Mouse (Mus musculus) intestine, embryonic 16.5 days (tissue): ENCODE results near the gene Nek1. TPM values are rescaled to one million over a fixed set of nuclear protein-coding genes. Genes with fewer than 3 reads are reported as not detected.
"Not testable (repeated sequence)": the region's sequence is repeated elsewhere in the genome, so short reads cannot be mapped to it uniquely, and the experiment has no call there.

Experiments used
- ATAC-seq: fragments of 200-750 bp; cut with Nextera tagmentation; 2 replicates; pipeline ENCODE4 v1.8.0; 2017; ENCODE audit warnings: moderate TSS enrichment, moderate library complexity
- H3K27ac ChIP-seq: fragments of 300-500 bp; sonication (generic); 2 replicates; pipeline ENCODE4 v1.5.1; 2014; ENCODE audit warnings: mild to moderate bottlenecking, low read length
- H3K27me3 ChIP-seq: fragments of 300-500 bp; sonication (generic); replicated peaks from 2 replicates; pipeline ENCODE4 v1.6.1; 2014; ENCODE audit warnings: low read length, control low read depth, mixed read lengths; ENCODE audit not compliant: control insufficient read depth, insufficient read depth
- H3K36me3 ChIP-seq: fragments of 300-500 bp; sonication (generic); 2 replicates; pipeline ENCODE4 v1.6.1; 2014; ENCODE audit warnings: low read length, control low read depth; ENCODE audit not compliant: control insufficient read depth, insufficient read depth
- H3K4me1 ChIP-seq: fragments of 300-500 bp; sonication (generic); 2 replicates; pipeline ENCODE4 v1.6.1; 2014; ENCODE audit warnings: low read length, control low read depth, mixed read lengths; ENCODE audit not compliant: control insufficient read depth, insufficient read depth
- H3K4me2 ChIP-seq: fragments of 300-500 bp; sonication (generic); 2 replicates; pipeline ENCODE4 v1.6.1; 2014; ENCODE audit warnings: low read depth, low read length, control low read depth
- H3K4me3 ChIP-seq: fragments of 300-500 bp; sonication (generic); 2 replicates; pipeline ENCODE4 v1.5.1; 2014; ENCODE audit warnings: mild to moderate bottlenecking, low read length
- H3K9ac ChIP-seq: fragments of 300-500 bp; sonication (generic); 2 replicates; pipeline ENCODE4 v1.6.1; 2014; ENCODE audit warnings: low read depth, low read length
- H3K9me3 ChIP-seq: fragments of 300-500 bp; sonication (generic); 2 replicates; pipeline ENCODE4 v1.6.1; 2016; ENCODE audit warnings: low read length, control low read depth; ENCODE audit not compliant: control insufficient read depth
- WGBS: fragments of 180-500 bp; shearing (Covaris S2); extraction: QIAGEN DNeasy Blood & Tissue Kit; methylation state at CpG from one replicate; pipeline ENCODE4 v1.1.7; 2014; 5-methylcytosine and 5-hydroxymethylcytosine counted together
- polyA plus RNA-seq: library from polyadenylated mRNA; unstranded; fragments of >200 nt; fragmentation: Nextera tagmentation; extraction: Ambion mirVana; gene quantifications from 2 replicates; pipeline ENCODE4 v1.2.1, GENCODE M21; 2015

Gene Nek1
- polyA plus RNA-seq, 1 experiment from 2014 or later: 17.1 TPM

- WGBS: 30% methylated on average over 1 of the region's 1 CpGs
- Histone ChIP-seq H3K9ac (no peak overlapping the region), H3K36me3 (no peaks in the 10 kb centered on the region), H3K4me1 (0 out of 2 replicates have a peak, but pooled peaks cover 4% of the 10 kb centered on the region), H3K4me2 (peak overlapping the region; percentile 43), H3K27me3 (no peaks in the 10 kb centered on the region), H3K4me3 (peak overlapping the region; percentile 25; the same call in 1 of the 2 replicates), H3K27ac (no peak overlapping the region), H3K9me3 (no peaks in the 10 kb centered on the region)
- no peak for ATAC-seq
Observed at GRCm38 (mm10) chr8:60981388-60981787, 11.6 kb upstream of the Nek1 start.

DNA sequence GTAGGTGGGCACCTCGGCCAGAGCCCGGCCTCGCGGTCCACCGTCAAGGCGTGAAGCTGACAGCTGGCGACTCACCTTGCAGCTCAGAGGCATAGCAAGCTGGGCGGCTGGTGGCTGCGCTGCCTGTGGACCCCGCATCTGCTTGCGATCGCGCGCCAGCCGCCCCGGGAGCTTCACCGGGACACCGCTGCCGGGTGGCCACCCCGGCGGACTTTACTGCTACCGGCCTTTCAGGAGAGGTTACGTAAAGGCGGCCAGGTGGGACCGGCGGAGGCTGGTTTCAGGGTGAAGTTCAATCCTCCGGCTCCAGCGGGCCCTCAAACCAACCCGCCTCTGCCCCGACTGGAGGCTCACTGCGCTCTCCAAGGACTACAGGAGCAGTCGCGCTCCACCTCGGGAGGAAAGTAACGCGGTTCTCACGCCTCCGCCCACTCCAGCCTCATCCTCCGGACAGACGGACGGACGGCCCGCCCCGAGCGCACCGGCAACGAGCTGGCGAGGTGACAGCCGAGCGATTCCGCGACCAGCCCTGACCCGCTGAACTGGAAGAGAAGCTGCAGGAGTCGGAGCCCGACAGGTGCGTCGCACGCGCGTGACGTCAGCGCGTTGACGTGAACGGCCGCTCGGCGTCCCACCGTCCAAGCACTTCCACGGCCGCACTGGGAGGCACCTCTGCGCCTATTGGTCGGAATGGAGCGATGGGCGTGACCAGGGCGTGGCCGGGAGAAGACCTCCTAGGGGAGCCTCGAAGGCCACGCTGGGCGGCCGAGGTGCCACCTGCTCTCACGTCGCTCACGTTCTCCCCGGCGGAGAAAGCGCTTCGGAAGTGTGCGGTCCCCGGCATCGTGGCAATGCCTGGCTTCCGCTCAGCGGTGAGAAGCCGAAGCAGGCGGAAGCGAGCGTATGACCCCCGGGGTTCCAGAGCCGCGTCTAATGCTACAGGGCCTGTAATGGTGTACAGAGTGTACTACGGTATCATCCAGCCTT, 10.0 kb upstream of the Nek1 start, which contains the start of gene Clcn3:
Clcn3 (minus strand) TSS at position 600 of the 987 bp plus-strand sequence.
- peak within 1 kb of the TSS; percentile 80 for H3K4me2 ChIP-seq
- H3K27ac ChIP-seq: peak within 1 kb of the TSS; percentile 82
- ATAC-seq: peak; percentile 100
- peak within 1 kb of the TSS; percentile 81 for H3K4me3 ChIP-seq
- under 1% methylated on average over 101 of the region's 101 CpGs for WGBS
- H3K9ac ChIP-seq: peak within 1 kb of the TSS; percentile 88
- 0 out of 2 replicates have a peak, but pooled peaks cover 4% of the 10 kb centered on the region for H3K4me1 ChIP-seq
- H3K36me3 ChIP-seq: no peaks in the 10 kb centered on the region
- H3K9me3 ChIP-seq: no peaks in the 10 kb centered on the region
- H3K27me3 ChIP-seq: no peaks in the 10 kb centered on the region

DNA sequence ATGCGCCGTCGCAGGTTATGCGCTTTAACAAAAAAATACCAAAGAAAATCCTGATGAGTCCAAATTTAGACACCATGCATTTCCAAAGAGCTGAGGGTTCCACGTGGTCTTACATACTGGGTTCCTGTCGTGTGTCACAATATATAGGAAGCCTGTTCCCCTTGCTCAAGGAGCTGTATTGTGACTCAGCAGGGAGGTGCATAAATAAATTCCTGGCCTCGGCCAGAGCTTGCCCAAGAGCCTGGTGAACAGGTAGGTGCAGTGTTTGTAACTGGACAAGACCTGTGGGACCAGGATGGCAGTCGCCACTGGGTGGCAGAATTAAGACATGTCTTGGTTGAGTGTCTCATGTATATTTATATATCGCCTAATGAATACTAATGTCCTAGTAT, 9.3 kb upstream of the Nek1 start:
- Histone ChIP-seq H3K4me2 (peak overlapping the region; percentile 80), H3K27ac (peak overlapping the region; percentile 78), H3K36me3 (no peaks in the 10 kb centered on the region), H3K4me1 (0 out of 2 replicates have a peak, but pooled peaks cover 4% of the 10 kb centered on the region), H3K4me3 (peak overlapping the region; percentile 81), H3K9ac (peak overlapping the region; percentile 88), H3K9me3 (no peaks in the 10 kb centered on the region), H3K27me3 (no peaks in the 10 kb centered on the region)
- peak; percentile 77 for ATAC-seq
- 12% methylated on average over 9 of the region's 9 CpGs for WGBS

- H3K9me3 ChIP-seq, H3K27me3 ChIP-seq, H3K27ac ChIP-seq, H3K4me1 ChIP-seq, H3K36me3 ChIP-seq, H3K9ac ChIP-seq, H3K4me3 ChIP-seq, H3K4me2 ChIP-seq, ATAC-seq: not testable (repeated sequence)
- WGBS: 91% methylated on average over 17 of the region's 17 CpGs
Observed at GRCm38 (mm10) chr8:60984260-60985010, 8.6 kb upstream of the Nek1 start.

DNA sequence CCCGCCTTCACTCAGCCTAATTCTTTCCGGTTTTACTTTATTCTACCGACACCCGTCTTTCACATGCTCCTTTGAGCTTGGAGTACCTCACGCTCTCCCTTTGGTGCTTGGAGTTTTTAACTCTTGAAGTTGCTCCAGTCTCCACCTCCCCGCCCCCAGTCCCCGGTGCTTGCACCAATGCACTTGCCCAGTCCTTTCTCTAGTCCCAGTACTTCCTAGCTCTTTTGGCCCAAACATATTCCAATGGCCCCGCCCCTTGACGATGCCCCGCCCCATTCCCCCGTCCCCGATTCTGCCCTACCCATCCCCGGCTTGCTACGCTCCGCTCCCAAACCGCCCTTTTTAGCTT, 460 bp upstream of the Nek1 start:
- Histone ChIP-seq H3K4me3 (peak overlapping the region; percentile 83), H3K9me3 (no peaks in the 10 kb centered on the region), H3K9ac (peak overlapping the region; percentile 85), H3K27me3 (no peaks in the 10 kb centered on the region), H3K27ac (peak overlapping the region; percentile 92), H3K36me3 (no peaks in the 10 kb centered on the region), H3K4me1 (peaks cover 4% of the 10 kb centered on the region; the same call in 1 of the 2 replicates), H3K4me2 (peak overlapping the region; percentile 55)
- peak; percentile 91 for ATAC-seq
- 1% methylated on average over 16 of the region's 16 CpGs for WGBS

GRCm38 (mm10) chr8:60993639-60993986, 618 bp downstream of the Nek1 start:
- peak; percentile 18; the same call in 1 of the 2 replicates for ATAC-seq
- Histone ChIP-seq H3K4me1 (peaks cover 4% of the 10 kb centered on the region; the same call in 1 of the 2 replicates), H3K9me3 (no peaks in the 10 kb centered on the region), H3K27me3 (no peaks in the 10 kb centered on the region), H3K4me3 (peak overlapping the region; percentile 83), H3K4me2 (peak overlapping the region; percentile 74), H3K9ac (peak overlapping the region; percentile 85), H3K36me3 (no peaks in the 10 kb centered on the region), H3K27ac (peak overlapping the region; percentile 95)
- WGBS: 4% methylated on average over 12 of the region's 12 CpGs

GRCm38 (mm10) chr8:60996468-60996867, 3.5 kb downstream of the Nek1 start:
- WGBS: 74% methylated on average over 3 of the region's 3 CpGs
- no peaks in the 10 kb centered on the region for H3K9me3 ChIP-seq
- H3K27ac ChIP-seq: no peak overlapping the region
- H3K36me3 ChIP-seq: no peaks in the 10 kb centered on the region
- H3K27me3 ChIP-seq: no peaks in the 10 kb centered on the region
- no peak overlapping the region for H3K9ac ChIP-seq
- no peak overlapping the region for H3K4me2 ChIP-seq
- no peak for ATAC-seq
- H3K4me1 ChIP-seq: peaks cover 4% of the 10 kb centered on the region; the same call in 1 of the 2 replicates
- no peak overlapping the region for H3K4me3 ChIP-seq

DNA sequence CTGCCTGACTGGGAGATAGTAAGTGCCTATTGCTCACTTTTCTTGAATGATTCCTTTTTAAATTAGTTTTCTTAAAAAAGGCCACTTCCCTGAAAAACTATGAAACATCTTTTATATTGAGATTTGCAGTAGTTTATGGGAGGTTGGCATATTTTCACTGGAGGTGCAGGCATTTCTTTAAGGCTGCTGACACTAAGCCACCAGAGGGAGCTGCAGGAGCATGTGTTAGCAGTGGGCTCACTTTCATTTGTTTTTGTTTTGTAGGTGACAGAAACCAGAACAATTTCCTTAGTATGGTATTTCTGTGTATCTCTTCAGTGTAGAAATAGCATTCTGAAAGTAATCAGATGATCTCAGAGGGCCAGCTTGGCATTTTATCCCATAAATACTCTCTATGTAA, 49.0 kb downstream of the Nek1 start:
- Histone ChIP-seq H3K4me3 (no peak overlapping the region), H3K36me3 (no peaks in the 10 kb centered on the region; the same call in 1 of the 2 replicates), H3K9me3 (no peaks in the 10 kb centered on the region), H3K4me2 (no peak overlapping the region), H3K27me3 (no peaks in the 10 kb centered on the region), H3K27ac (no peak overlapping the region), H3K9ac (no peak overlapping the region), H3K4me1 (no peaks in the 10 kb centered on the region)
- ATAC-seq: no peak

- no peak overlapping the region for H3K4me3 ChIP-seq
- no peak overlapping the region for H3K4me2 ChIP-seq
- WGBS: 89% methylated on average over 4 of the region's 4 CpGs
- no peaks in the 10 kb centered on the region for H3K4me1 ChIP-seq
- H3K9me3 ChIP-seq: no peaks in the 10 kb centered on the region
- H3K9ac ChIP-seq: no peak overlapping the region
- H3K36me3 ChIP-seq: no peaks in the 10 kb centered on the region
- H3K27me3 ChIP-seq: no peaks in the 10 kb centered on the region
- no peak overlapping the region for H3K27ac ChIP-seq
- no peak for ATAC-seq
Observed at GRCm38 (mm10) chr8:61043874-61044273, 50.9 kb downstream of the Nek1 start.
